Mouse (Mus musculus) CH12.LX (cell line): ENCODE results near the gene Kif1a.

ENCODE experiments used
- CHD1 ChIP-seq: IDR thresholded peaks from 2 replicates; pipeline ENCODE4 v1.6.1; 2012; ENCODE audit warnings: low read depth, low read length, improper control_type of control experiment, inconsistent platforms
- CTCF ChIP-seq, 2 experiments: IDR thresholded peaks in 1 of 2; conservative IDR thresholded peaks in 1 of 2; 2 replicates each; pipeline ENCODE4 v1.5.1; 2011 to 2012; ENCODE audit warnings: low read depth in 2 of 2, low read length in 2 of 2, improper control_type of control experiment in 1 of 2, inconsistent platforms in 1 of 2, mild to moderate bottlenecking in 1 of 2, moderate library complexity in 1 of 2
- ETS1 ChIP-seq: conservative IDR thresholded peaks from 2 replicates; pipeline ENCODE4 v1.6.1; 2012; ENCODE audit warnings: low read depth, mild to moderate bottlenecking, inconsistent platforms, low read length, improper control_type of control experiment, moderate library complexity
- JUND ChIP-seq: conservative IDR thresholded peaks from 2 replicates; pipeline ENCODE4 v1.6.1; 2011; ENCODE audit warnings: low read depth, low read length, improper control_type of control experiment
- MAX ChIP-seq: IDR thresholded peaks from 2 replicates; pipeline ENCODE4 v1.6.1; 2011; ENCODE audit warnings: low read length, improper control_type of control experiment
- NELFE ChIP-seq: IDR thresholded peaks from 2 replicates; pipeline ENCODE4 v1.6.1; 2011; ENCODE audit warnings: low read depth, low read length, improper control_type of control experiment
- POLR2A ChIP-seq: IDR thresholded peaks from 2 replicates; pipeline ENCODE4 v1.6.1; 2011; ENCODE audit warnings: low read depth, mild to moderate bottlenecking, improper control_type of control experiment, low read length
- UBTF ChIP-seq: IDR thresholded peaks from 2 replicates; pipeline ENCODE4 v1.6.1; 2012; ENCODE audit warnings: low read depth, mild to moderate bottlenecking, inconsistent platforms, low read length, improper control_type of control experiment, moderate library complexity
- USF1 ChIP-seq: IDR thresholded peaks from 2 replicates; pipeline ENCODE4 v1.6.1; 2014; ENCODE audit warnings: low read depth, mild to moderate bottlenecking, inconsistent platforms, low read length, improper control_type of control experiment
- ZNF384 ChIP-seq: IDR thresholded peaks from 2 replicates; pipeline ENCODE4 v1.6.1; 2012; ENCODE audit warnings: low read depth, low read length, improper control_type of control experiment, inconsistent platforms

- no peak for TF ChIP-seq UBTF
- TF ChIP-seq POLR2A = no peak
- TF ChIP-seq CTCF (conservative IDR thresholded peaks at IDR 0.05 in 1 of 2, IDR thresholded peaks at IDR 0.05 in 1 of 2; ENCODE audit: low read depth in 2 of 2, low read length in 2 of 2) = no peak
- no peak for TF ChIP-seq ETS1
- TF ChIP-seq NELFE = no peak
- no peak for TF ChIP-seq CHD1
- TF ChIP-seq USF1 = no peak
- TF ChIP-seq MAX = no peak
- TF ChIP-seq ZNF384 = no peak
- TF ChIP-seq JUND = no peak
Measured at GRCm38 (mm10) chr1:92972854-92973253, 128.9 kb downstream of the Kif1a start.
